Mouse (Mus musculus) splenic B cell, adult 2 months (primary cell): ENCODE data around the gene Akap6.

ENCODE experiments used
- DNase-seq: peaks from one replicate; pipeline ENCODE4 v3.0.0-alpha.2; 2011; ENCODE audit warnings: low read depth, low spot score
- H3K27me3 ChIP-seq: 2 replicates; pipeline ENCODE4 v1.6.1; 2012; ENCODE audit warnings: mild to moderate bottlenecking, low read length, moderate library complexity, mixed read lengths; ENCODE audit not compliant: control insufficient read depth, poor library complexity, insufficient read depth, severe bottlenecking
- H3K36me3 ChIP-seq: 2 replicates; pipeline ENCODE4 v1.6.1; 2012; ENCODE audit warnings: mild to moderate bottlenecking, low read length, moderate library complexity, mixed read lengths; ENCODE audit not compliant: control insufficient read depth, poor library complexity, insufficient read depth, severe bottlenecking

The Akap6 gene

DNA sequence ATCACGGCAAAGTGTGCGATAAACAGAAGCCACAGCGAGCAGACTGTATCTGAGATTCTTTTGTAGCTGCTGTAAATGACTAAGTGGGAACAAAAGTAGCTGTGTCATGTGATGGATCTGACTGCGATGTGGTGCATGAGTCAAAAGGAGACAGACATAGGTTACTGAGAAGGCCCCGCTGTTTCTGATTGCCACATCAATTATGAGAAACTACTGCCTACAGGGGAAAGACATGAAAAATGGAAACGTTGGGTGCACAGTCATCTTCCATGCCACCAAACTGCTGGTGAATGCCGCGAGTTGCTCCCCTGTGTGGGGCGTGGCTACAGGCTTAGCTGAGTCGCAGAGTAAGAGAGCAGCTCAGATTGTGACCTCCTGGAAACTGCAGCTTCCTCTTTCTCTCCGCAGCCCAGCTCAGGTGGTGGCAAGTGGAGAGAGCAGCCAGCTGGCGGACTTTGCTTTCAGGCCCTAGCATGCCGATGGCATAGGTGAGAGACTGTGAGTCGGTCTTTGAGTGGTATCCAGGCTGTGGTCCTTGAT is 83.8 kb downstream of the Akap6 start:
- Histone ChIP-seq H3K27me3 (no peaks in the 10 kb centered on the region), H3K36me3 (no peaks in the 10 kb centered on the region)
- DNase-seq: peak; percentile 47

DNA sequence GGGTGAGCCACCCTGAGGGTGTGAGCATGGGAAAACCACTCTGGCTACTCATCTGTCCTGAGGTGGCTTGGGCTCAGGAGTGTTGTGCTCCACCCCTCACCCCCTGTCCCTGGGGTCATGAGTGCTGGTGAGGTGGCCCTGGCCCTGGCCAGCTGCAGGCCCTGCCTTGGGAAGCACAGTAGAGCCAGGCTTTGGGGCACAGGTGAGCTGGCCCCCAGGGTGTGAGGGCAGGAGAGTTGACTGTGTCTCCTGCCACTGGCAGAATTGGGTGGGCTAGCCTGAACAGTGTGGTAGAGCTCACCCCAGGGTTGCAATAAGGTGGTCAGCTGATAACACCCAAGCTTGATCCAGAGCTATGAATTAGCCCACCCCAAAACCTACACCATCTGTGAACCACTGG is 86.0 kb downstream of the Akap6 start:
- DNase-seq: no peak
- no peaks in the 10 kb centered on the region for H3K27me3 ChIP-seq
- H3K36me3 ChIP-seq: no peaks in the 10 kb centered on the region

DNA sequence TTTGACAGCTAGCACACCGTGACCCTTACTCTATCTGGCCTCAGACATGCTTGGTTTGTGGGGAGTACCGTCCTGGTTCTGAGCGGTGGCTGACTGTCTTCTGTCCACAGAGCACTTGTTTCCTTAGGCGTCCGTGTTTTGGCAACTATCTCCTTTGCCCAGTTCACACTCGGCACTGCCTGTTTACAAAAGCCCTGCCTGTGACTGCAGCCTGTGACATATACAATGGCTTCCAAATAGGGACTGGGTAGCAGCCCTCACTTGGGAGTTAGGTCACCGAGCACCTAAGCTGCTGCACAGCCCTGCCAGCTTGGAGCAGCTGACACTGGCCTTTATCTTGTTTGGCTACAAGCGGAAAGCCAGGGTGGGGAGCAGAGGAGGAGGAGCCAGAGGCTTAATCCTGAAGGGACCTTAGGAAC is 91.2 kb downstream of the Akap6 start:
- H3K27me3 ChIP-seq: no peaks in the 10 kb centered on the region
- no peaks in the 10 kb centered on the region for H3K36me3 ChIP-seq
- no peak for DNase-seq

DNA sequence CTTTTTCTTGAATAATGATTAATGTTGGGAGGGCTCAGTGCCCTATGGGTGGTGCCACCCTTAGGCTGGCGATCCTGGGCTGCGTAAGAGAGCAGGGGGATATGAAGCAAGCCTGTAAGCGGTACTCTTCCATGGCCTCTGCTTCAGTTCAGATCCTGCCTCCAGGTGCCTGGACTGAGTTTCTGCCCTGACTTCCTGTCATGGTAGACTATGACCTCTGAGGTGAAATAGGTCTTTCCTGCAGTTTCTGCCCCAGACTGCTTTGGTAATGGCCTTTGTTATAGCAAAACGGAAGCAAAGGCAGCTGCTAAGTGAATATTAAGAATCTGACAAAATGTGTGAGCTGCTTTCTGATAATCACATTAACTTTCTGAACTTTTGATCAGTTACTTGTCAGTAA is 94.9 kb downstream of the Akap6 start:
- Histone ChIP-seq H3K36me3 (no peaks in the 10 kb centered on the region), H3K27me3 (no peaks in the 10 kb centered on the region)
- DNase-seq: no peak

DNA sequence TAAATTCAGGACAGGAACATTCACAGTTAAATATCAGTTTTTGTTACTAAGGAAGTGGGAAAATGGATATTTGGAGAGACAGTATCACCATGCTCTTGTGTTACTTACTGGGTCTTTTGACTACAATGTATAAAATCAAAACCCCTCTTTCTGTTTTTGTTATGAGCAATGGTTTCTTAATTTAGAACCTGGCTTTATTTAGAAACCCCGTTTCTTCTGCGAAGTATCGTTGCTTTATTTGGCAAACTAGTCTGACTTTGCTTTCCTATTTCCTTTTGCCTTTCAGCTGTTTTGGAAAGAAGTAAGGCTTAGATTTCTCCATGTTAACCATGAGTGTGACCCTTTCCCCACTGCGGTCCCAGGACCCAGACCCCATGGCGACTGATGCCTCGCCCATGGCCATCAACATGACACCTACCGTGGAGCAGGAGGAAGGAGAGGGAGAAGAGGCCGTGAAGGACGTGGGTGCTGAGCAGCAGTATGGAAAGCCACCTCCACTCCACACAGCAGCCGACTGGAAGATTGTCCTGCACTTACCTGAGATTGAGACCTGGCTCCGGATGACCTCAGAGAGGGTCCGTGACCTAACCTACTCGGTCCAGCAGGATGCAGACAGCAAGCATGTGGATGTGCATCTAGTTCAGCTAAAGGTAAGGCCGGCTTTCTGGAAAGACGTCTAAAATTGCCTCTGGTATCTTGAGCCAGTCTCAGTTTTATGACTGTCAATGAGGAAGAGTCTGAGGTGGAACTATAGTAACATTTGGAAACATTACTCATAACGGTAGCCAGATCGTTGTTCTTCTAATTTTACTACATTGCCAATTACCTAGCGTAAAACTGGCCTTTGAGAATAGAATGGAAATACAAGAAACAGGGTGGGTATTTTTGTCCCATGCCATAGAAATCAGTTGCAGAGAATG is 96.6 kb downstream of the Akap6 start:
- H3K27me3 ChIP-seq: no peaks in the 10 kb centered on the region
- no peaks in the 10 kb centered on the region for H3K36me3 ChIP-seq
- DNase-seq: no peak

DNA sequence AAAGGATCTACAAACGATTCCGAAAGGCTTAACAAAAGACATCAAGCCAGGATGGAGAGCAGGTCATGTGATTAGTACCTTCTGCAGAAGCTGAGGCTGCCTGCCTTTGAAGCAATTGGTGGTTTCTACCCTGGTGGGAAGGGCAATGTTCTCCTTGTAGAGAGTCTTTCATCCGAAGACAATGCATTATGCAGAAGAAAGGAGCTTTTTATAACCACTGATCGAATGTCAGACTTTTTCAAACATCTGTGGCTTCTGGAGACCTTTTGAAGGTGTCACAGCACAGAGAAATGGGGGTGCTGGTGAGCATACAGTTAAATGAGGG is 97.2 kb downstream of the Akap6 start:
- DNase-seq: no peak
- H3K27me3 ChIP-seq: no peaks in the 10 kb centered on the region
- H3K36me3 ChIP-seq: no peaks in the 10 kb centered on the region

DNA sequence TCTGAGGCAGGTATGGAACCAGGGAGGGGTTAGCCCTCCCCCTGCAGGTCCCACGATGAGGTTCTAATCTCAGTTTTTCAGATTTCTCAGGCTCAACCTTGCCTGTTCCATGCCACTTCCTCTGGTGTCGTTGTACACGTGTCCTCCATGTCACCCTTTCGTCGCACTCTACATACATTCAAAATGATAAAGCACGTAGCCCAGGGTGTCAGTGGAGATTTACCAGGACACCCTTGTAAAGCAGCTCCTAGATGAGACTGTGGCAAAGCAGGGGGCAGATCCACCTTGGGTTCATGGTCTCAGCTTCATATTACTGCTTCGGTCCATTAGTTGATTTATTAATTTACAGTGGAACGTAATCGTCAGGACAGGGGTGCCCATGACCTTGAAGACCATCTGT is 100.5 kb downstream of the Akap6 start:
- no peak for DNase-seq
- Histone ChIP-seq H3K27me3 (no peaks in the 10 kb centered on the region), H3K36me3 (no peaks in the 10 kb centered on the region)

DNA sequence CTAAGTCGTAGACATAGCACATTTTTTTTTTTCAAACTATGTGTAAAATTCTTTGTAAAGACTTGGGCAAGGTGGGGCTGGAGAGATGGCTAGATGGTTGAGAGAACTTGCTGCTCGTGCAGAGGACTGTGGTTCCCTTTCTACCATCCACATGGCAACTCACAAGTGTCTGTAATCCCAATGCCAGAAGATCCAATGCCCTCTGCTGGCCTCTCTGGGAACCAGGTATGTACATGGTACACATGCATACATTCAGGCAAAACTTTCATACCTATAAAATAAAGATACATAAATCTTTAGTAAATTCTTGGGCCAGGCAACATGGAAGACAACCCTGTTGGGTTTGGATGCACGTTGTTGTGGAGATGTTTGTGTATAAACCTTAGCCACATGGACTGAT is 107.1 kb downstream of the Akap6 start:
- Histone ChIP-seq H3K36me3 (no peaks in the 10 kb centered on the region), H3K27me3 (no peaks in the 10 kb centered on the region)
- no peak for DNase-seq

DNA sequence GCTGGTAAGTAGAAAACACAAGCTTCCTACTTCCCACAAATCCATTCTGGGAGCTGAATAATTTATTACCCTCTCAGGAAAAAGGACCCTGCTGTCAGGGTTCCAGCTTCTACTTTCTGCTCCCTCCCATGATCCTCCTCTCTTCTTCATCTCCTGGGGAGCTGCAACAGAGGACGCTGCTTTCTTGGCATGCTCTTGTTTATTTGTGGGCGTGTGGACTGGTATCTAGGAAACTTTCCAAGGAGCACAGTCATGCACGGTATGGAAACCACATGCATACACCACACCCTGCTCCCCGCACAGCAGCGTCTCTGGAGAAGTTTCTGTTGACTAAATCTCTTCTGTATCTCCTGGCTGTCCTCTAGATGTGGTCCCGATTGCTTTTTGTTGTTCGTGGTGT is 119.4 kb downstream of the Akap6 start:
- H3K36me3 ChIP-seq: no peaks in the 10 kb centered on the region
- H3K27me3 ChIP-seq: no peaks in the 10 kb centered on the region
- DNase-seq: no peak

DNA sequence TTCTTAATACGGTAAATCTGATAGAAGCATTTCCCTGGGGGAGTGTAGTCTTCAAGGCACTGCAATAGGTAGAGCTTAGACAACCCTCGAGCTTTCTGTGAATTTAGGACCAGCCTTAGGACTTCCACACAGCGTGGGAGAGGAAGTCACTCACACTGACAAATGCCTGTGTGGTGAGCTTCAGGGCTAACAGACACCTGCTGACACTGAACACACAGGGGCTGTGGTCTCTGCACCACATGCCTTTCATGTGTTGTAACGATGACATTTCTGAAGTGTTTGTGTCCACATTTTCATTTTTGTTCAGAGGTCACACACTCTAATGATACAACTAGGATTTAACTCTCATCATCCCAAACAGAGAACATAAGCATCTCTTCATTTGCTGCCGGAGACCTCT is 125.6 kb downstream of the Akap6 start:
- H3K27me3 ChIP-seq: no peaks in the 10 kb centered on the region
- no peak for DNase-seq
- no peaks in the 10 kb centered on the region for H3K36me3 ChIP-seq

DNA sequence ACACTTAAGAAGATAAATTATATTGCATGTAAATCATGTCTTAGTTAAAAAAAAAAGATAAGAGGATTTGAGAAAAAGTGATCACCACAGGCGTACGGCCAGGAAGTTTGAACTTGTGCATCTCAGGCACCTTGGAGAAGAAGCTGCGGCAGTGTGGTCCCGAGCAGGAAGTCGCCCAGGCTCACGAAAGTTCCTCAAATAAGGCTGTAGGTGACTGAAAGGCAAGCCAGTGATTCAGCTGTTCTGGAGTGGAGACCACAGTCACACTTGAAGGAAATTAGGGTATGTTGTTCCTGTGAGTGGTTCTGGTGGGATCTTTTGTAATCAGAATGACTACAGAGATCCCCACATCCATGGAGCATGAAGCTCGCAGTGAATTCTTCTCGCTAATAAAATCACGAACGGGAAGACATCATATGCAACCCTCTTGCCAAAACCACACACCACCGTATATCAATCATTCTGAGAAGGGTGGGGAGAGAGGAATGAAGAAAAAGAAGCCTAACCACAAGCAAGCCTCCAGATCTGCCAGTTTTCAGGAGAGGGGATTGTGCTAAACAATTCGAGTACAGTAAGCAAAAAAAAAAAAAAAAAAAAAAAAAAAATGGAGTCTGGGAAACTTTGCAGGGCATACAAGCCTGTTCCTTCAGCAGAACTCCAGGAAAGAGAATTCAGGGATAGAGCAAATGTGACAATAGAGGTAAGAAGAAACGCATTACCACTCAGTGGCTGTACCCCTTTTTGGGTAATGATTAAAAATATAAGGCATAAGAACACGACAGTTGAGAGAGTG is 130.0 kb downstream of the Akap6 start:
- Histone ChIP-seq H3K36me3 (no peaks in the 10 kb centered on the region), H3K27me3 (no peaks in the 10 kb centered on the region)
- peak; percentile 14 for DNase-seq

DNA sequence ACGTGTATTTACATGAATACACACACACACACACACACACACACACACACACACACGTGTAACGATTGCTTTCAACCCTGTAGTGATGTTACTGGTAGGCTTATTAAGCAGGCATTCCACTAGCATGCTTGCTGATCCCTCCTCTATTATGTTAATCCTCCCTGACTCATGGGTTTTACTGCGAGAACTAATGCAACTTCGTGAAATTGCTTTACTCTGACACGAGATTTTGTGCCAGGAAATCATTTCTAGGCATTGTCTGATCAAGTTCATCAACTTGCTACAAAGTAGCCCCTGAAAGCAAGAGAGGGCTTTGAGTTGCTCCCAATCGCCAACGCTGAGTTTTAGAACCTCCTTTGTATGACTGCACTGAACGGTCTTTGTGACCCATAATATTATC is 132.6 kb downstream of the Akap6 start:
- Histone ChIP-seq H3K36me3 (no peaks in the 10 kb centered on the region), H3K27me3 (no peaks in the 10 kb centered on the region)
- DNase-seq: no peak

DNA sequence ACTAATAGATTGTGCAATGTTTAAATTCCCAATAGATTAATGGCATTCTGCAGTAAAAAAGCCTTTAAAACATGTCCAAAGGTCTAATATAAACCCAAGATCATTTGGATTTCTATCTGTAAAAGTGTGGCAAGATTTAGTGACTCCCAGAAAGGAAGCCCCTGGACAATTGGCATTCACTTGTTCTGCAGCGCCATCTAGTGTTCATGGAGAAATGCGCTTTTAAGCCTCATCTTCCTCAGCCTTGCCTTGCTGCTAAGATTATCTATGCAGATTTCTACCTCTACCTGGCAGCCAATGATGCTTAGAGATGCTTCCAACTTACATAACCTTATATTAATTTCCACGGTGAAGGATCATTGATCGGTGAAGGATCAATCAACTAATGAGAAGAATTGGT is 133.0 kb downstream of the Akap6 start:
- peak; percentile 73 for DNase-seq
- Histone ChIP-seq H3K36me3 (no peaks in the 10 kb centered on the region), H3K27me3 (no peaks in the 10 kb centered on the region)

DNA sequence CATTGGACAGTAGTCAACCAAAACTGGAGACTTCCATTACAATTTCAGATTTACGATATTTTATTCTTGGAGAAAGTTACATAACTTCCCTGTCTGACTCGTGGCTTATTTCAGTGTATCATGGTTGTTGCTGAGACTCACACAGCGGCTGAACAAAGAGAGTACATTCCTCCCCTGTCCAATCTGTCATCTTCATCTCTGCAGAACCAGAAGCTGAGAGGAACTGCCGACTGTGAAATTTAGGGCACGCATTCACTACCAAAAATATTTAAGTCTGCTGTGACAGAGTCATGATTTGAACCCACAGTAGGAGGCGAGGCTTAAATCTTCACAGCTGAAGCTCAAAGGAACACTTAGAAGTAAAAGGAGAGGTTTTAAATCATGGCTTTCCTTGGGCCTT is 134.0 kb downstream of the Akap6 start:
- Histone ChIP-seq H3K36me3 (no peaks in the 10 kb centered on the region), H3K27me3 (no peaks in the 10 kb centered on the region)
- DNase-seq: no peak

DNA sequence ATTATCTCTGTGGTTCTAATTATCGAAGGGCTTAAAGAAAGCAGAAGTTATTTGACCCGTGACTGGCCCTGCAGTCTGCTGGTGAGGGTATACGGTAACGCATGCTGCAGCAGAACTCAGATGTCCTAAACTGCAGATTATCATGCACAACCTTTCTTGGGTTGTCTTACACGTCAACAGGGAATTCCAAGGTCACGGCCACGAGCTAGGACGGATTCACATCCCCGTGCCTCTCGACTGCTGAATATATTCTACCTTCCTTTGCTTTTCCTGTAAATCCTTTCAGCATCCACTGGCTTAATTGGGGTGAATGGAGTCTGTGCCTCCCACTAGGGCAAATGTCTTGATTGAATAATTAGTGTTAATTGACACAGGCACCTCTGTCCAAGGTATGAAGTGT is 134.9 kb downstream of the Akap6 start:
- Histone ChIP-seq H3K36me3 (no peaks in the 10 kb centered on the region), H3K27me3 (no peaks in the 10 kb centered on the region)
- no peak for DNase-seq
